Mouse (Mus musculus) midbrain, postnatal 0 days (tissue): ENCODE measurements at regions not wholly inside any gene's neighbourhood (a gene's known extent, or its start where the extent isn't known, plus 50 kb on each side); places are given as distances from the start of the nearest gene placed in this dataset.

ENCODE experiments used
- ATAC-seq: fragments of 200-750 bp; cut with Nextera tagmentation; 2 replicates; pipeline ENCODE4 v1.8.0; 2017; ENCODE audit warnings: moderate number of reproducible peaks, mild to moderate bottlenecking, moderate TSS enrichment, moderate library complexity; ENCODE audit not compliant: low FRiP score
- DNase-seq: peaks from one replicate; pipeline ENCODE4 v3.0.0-alpha.2; 2015; ENCODE audit warnings: low spot score
- H3K27ac ChIP-seq: fragments of 300-500 bp; sonication (generic); 2 replicates; pipeline ENCODE4 v1.5.1; 2014; ENCODE audit warnings: low read depth, mild to moderate bottlenecking, low read length, mixed read lengths
- H3K27me3 ChIP-seq: fragments of 300-500 bp; sonication (generic); 2 replicates; pipeline ENCODE4 v1.6.1; 2014; ENCODE audit warnings: low read length, control low read depth, mixed read lengths; ENCODE audit not compliant: insufficient read depth
- H3K36me3 ChIP-seq: fragments of 300-500 bp; sonication (generic); 2 replicates; pipeline ENCODE4 v1.6.1; 2014; ENCODE audit warnings: low read length, control low read depth, mixed read lengths; ENCODE audit not compliant: insufficient read depth
- H3K4me1 ChIP-seq: fragments of 300-500 bp; sonication (generic); 2 replicates; pipeline ENCODE4 v1.6.1; 2014; ENCODE audit warnings: mild to moderate bottlenecking, control low read depth, antibody characterized with exemption, low read length, mixed read lengths; ENCODE audit not compliant: insufficient read depth
- H3K4me2 ChIP-seq: fragments of 300-500 bp; sonication (generic); 2 replicates; pipeline ENCODE4 v1.6.1; 2014; ENCODE audit warnings: low read depth, mild to moderate bottlenecking, low read length, mixed read lengths; ENCODE audit not compliant: poor library complexity, severe bottlenecking
- H3K4me3 ChIP-seq: fragments of 300-500 bp; sonication (generic); 2 replicates; pipeline ENCODE4 v1.5.1; 2014; ENCODE audit warnings: low read depth, mild to moderate bottlenecking, low read length, moderate library complexity
- H3K9ac ChIP-seq: fragments of 300-500 bp; sonication (generic); replicated peaks from 2 replicates; pipeline ENCODE4 v1.6.1; 2014; ENCODE audit warnings: mild to moderate bottlenecking, low read length, moderate library complexity, mixed read lengths; ENCODE audit not compliant: poor library complexity, severe bottlenecking
- H3K9me3 ChIP-seq: fragments of 300-500 bp; sonication (generic); 2 replicates; pipeline ENCODE4 v1.6.1; 2016; ENCODE audit warnings: low read length, control low read depth
- CTCF ChIP-seq: IDR thresholded peaks from 2 replicates; pipeline ENCODE4 v1.5.1; 2016; ENCODE audit warnings: antibody characterized with exemption, mild to moderate bottlenecking
- WGBS: fragments of 180-500 bp; shearing (Covaris S2); extraction: QIAGEN DNeasy Blood & Tissue Kit; methylation state at CpG from one replicate; pipeline ENCODE4 v1.1.7; 2014; 5-methylcytosine and 5-hydroxymethylcytosine counted together

GRCm38 (mm10) chr8:109081295-109081694, 412.5 kb upstream of the Pmfbp1 start:
- H3K9me3 ChIP-seq: 0 out of 2 replicates have a peak, but pooled peaks cover 3% of the 10 kb centered on the region
- H3K9ac ChIP-seq: no peak overlapping the region
- H3K4me3 ChIP-seq: no peak overlapping the region
- ATAC-seq: no peak
- no peak for TF ChIP-seq CTCF
- no peaks in the 10 kb centered on the region for H3K4me1 ChIP-seq
- no peaks in the 10 kb centered on the region for H3K36me3 ChIP-seq
- DNase-seq: no peak
- H3K27ac ChIP-seq: no peak overlapping the region
- H3K4me2 ChIP-seq: no peak overlapping the region
- 85% methylated on average over 5 of the region's 5 CpGs for WGBS
- no peaks in the 10 kb centered on the region for H3K27me3 ChIP-seq

GRCm38 (mm10) chr8:109085134-109085533, 408.7 kb upstream of the Pmfbp1 start:
- no peak overlapping the region for H3K9ac ChIP-seq
- H3K4me1 ChIP-seq: no peaks in the 10 kb centered on the region
- no peak for TF ChIP-seq CTCF
- no peaks in the 10 kb centered on the region for H3K36me3 ChIP-seq
- WGBS: 91% methylated on average over 7 of the region's 7 CpGs
- ATAC-seq (no peak), DNase-seq (no peak)
- no peaks in the 10 kb centered on the region for H3K27me3 ChIP-seq
- no peaks in the 10 kb centered on the region for H3K9me3 ChIP-seq
- H3K27ac ChIP-seq: no peak overlapping the region
- no peak overlapping the region for H3K4me3 ChIP-seq
- H3K4me2 ChIP-seq: no peak overlapping the region

DNA sequence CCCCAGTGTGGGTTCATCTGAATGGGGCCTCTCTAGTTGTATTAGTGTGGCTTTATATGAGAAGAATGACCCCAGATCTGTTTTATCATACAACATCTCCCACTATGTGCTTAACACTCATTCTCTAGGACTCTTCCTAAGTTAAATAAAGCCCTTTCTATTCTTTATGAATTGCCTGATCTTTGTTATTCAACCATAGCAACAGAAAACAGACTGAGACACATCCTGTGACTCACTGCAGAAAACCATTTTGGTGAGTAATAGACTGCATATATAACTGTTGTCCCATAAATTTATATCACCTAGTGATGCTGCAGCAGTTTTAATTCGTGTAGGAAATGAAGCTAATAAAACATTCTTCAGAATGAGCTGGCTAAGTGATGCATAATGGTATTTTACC, 406.0 kb upstream of the Pmfbp1 start:
- Histone ChIP-seq H3K4me2 (no peak overlapping the region), H3K9me3 (no peaks in the 10 kb centered on the region), H3K27ac (no peak overlapping the region), H3K9ac (no peak overlapping the region), H3K4me3 (no peak overlapping the region), H3K27me3 (no peaks in the 10 kb centered on the region), H3K36me3 (no peaks in the 10 kb centered on the region), H3K4me1 (no peaks in the 10 kb centered on the region)
- ATAC-seq: no peak
- WGBS: 56% methylated on average over 1 of the region's 1 CpGs
- TF ChIP-seq CTCF: no peak
- DNase-seq: no peak

GRCm38 (mm10) chr8:109099671-109100070, 394.2 kb upstream of the Pmfbp1 start:
- DNase-seq (no peak), ATAC-seq (no peak)
- WGBS: 89% methylated on average over 15 of the region's 15 CpGs
- no peak for TF ChIP-seq CTCF
- Histone ChIP-seq H3K9me3 (no peaks in the 10 kb centered on the region), H3K4me2 (no peak overlapping the region), H3K27ac (no peak overlapping the region), H3K4me3 (no peak overlapping the region), H3K27me3 (no peaks in the 10 kb centered on the region), H3K9ac (no peak overlapping the region), H3K4me1 (no peaks in the 10 kb centered on the region), H3K36me3 (no peaks in the 10 kb centered on the region)

DNA sequence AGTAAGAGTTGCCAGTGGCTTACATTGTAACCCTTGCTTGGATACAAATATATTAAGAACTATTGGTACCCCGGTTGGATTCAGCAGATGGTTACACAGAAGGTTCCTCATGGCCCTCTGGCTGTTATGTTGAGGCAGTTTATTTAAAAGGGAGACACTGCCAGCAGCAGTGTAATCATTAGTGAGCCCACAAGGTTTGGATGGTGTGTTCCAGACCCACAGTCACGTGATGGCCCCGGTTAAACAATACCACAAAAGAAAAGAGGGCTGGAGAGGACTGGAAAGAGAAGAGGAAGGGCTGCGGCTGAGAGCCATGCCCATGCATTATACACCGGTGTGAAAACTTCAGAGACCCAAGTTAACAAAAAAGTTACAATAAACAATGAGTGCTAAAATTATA, 392.4 kb upstream of the Pmfbp1 start:
- WGBS: 92% methylated on average over 5 of the region's 5 CpGs
- no peaks in the 10 kb centered on the region for H3K36me3 ChIP-seq
- H3K4me2 ChIP-seq: no peak overlapping the region
- H3K4me1 ChIP-seq: no peaks in the 10 kb centered on the region
- H3K9ac ChIP-seq: no peak overlapping the region
- no peak overlapping the region for H3K4me3 ChIP-seq
- no peak overlapping the region for H3K27ac ChIP-seq
- no peaks in the 10 kb centered on the region for H3K27me3 ChIP-seq
- ATAC-seq (no peak), DNase-seq (no peak)
- TF ChIP-seq CTCF: no peak
- H3K9me3 ChIP-seq: no peaks in the 10 kb centered on the region

DNA sequence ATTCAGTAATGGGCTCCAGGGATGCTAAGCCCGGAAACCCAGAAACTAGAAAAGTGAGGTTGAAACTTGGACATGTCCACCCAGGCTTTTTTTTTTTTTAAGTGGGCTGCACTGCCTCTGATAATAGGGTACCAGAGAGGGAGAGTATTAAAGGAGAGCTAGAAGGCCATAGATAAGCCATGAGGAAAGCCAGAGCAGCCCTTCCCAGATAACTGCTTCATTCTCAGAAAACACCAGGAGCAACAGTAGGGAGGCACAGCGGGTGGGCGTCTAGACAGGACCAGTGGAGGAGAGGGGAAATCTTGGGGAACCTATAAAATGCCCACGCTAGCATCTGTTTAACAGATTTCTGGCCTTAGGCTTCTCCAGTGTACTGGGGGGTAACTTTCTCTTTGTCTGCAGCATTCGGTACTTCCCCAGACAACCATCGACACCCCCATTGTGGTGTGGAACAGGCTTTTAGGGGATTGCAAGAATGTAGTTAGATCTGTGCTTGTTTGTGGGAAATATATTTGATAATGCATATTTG, 389.0 kb upstream of the Pmfbp1 start:
- WGBS: 61% methylated on average over 6 of the region's 6 CpGs
- TF ChIP-seq CTCF: no peak
- ATAC-seq: no peak

More for the DNA sequence above, 389.0 kb upstream of the Pmfbp1 start:
- H3K9ac ChIP-seq: no peak overlapping the region
- DNase-seq: no peak
- H3K27me3 ChIP-seq: no peaks in the 10 kb centered on the region
- no peak overlapping the region for H3K27ac ChIP-seq
- H3K4me2 ChIP-seq: no peak overlapping the region
- H3K4me1 ChIP-seq: no peaks in the 10 kb centered on the region
- no peaks in the 10 kb centered on the region for H3K9me3 ChIP-seq
- no peaks in the 10 kb centered on the region for H3K36me3 ChIP-seq
- no peak overlapping the region for H3K4me3 ChIP-seq
